Mouse (Mus musculus) layer of hippocampus, postnatal 36 days (tissue): ENCODE measurements around the gene Pm20d1. TPM values are rescaled to one million over a fixed set of nuclear protein-coding genes. Genes with fewer than 3 reads are reported as not detected.

ENCODE experiments used
- DNase-seq, 2 experiments: peaks; one replicate each; pipeline ENCODE4 v3.0.0; 2022
- total RNA-seq, 2 experiments: library from RNA; stranded (reverse); gene quantifications; 2 replicates each; pipeline ENCODE4 v1.2.3; 2021

Pm20d1 gene
- total RNA-seq, 2 experiments from 2014 or later: 1.8 to 2.2 TPM

GRCm38 (mm10) chr1:131829279-131829678, 32.1 kb downstream of the Pm20d1 start:
- DNase-seq: no peak

DNA sequence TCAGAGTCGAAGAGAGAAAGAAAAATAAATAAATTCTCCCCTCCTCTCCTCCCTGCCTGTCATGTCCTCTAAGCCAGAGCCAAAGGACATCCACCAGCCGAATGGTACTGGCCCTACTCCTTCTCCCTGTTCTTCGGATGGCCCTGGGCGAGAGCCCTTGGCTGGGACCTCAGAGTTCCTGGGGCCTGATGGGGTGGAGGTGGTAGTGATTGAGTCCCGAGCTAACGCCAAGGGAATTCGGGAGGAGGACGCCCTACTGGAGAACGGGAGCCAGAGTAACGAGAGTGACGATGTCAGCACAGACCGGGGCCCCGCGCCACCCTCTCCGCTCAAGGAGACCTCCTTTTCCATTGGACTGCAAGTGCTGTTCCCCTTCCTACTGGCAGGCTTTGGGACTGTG, 33.4 kb downstream of the Pm20d1 start:
- no peak for DNase-seq

DNA sequence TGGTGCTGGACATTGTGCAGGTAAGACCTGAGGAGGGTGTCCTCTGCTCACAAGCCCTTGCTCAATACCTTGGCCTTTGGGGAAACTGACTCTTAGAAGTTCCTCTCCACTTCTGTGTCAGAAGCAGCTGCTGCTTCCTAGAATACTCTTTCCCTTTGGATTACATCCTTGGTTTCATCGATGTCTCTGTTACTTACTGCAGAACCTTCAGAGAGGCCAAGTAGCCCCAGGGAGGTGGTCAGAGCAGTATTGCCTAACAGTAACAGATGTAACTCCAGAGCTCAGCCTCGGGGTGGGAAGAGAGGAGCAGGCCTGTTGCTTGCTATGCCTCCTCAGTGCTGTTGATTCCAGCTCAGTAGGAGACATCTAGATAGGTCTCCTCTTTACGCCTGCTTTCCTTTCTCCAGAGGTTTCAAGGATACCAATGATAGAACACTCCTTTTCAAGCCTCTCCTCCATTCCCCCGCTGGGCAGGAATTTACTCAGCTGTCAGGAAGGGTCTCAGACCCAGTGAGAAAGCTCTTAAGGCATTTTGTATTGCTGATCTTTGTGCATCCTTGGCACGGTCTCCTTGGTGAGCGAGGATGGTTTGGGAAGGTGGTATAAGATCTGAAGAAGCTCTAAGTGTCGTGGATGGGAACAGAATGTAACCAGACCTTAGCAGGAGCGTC, 33.9 kb downstream of the Pm20d1 start:
- no peak for DNase-seq

- no peak for DNase-seq
These were observed 39.9 kb downstream of the Pm20d1 start for GRCm38 (mm10) chr1:131837035-131837434.

DNA sequence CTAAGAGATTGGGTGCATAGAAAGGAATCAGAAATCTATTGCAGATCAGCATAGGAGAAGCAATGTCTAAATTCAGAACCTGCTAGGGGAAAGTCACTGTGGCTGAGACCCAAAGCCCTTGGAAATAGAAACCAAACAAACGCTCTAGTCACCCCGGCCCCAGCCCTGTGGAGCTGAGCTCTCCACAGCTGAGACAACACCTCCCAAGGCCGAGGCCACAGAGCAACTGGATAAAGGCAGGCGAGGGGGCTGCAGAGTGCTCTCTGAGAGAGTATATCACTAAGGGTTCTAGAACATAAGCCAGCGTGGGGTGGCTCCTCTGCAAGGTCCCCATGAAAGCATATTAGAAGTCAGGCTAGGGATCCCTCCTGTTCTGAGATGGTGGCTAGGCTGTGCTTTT, 41.4 kb downstream of the Pm20d1 start:
- DNase-seq: no peak

GRCm38 (mm10) chr1:131839279-131839678, 42.1 kb downstream of the Pm20d1 start:
- DNase-seq: no peak

GRCm38 (mm10) chr1:131842221-131842620, 45.0 kb downstream of the Pm20d1 start:
- no peak for DNase-seq

DNA sequence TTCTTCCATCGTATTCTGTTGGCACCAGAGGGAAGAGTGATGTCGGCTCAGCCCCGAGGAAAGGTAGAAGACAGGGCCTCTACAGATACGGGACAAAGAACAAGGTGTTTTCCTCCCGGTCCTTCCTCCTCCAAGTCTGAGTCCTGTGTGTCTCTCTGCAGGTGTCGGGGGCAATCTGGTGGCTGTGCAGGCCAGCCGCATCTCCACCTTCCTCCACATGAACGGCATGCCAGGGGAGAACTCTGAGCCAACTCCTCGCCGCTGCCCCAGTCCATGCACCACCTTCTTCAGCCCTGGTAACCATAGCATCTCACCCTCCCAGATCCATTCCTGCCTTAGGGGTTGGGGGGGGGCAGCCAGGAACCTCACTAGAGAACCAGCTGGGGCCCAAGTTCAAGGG, 46.6 kb downstream of the Pm20d1 start:
- DNase-seq: no peak

DNA sequence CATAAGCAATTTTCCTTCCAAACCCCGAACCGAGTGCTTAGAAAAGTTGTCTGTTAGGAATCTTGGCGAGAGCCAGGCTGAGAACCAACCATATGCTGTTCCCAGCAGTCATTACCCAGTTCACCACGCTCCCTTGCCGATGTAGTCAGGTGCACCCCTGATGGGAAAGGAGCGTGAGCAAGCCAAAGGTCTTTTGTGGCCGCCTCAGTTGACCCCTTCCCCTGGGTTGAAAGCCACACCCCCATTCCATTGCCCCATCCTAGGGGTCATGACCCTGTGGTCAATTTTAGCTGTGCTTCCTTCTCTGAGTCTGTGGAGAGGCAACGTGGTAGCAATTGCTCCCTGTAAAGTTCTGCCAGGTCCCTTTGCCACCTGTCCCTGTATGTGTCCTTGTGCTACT, 47.7 kb downstream of the Pm20d1 start:
- DNase-seq: no peak

GRCm38 (mm10) chr1:131846255-131846654, 49.1 kb downstream of the Pm20d1 start:
- peak; percentile 63 to 70 for DNase-seq

- no peak for DNase-seq
These were observed 64.6 kb downstream of the Pm20d1 start for GRCm38 (mm10) chr1:131861811-131862210.

GRCm38 (mm10) chr1:131865596-131865995, 68.4 kb downstream of the Pm20d1 start:
- no peak for DNase-seq

GRCm38 (mm10) chr1:131866304-131866999, 69.3 kb downstream of the Pm20d1 start:
- DNase-seq: no peak

- peak; percentile 87 to 89 for DNase-seq
These were observed 70.1 kb downstream of the Pm20d1 start, which contains the start of gene Rab29 for GRCm38 (mm10) chr1:131867093-131867945. TSS of gene Rab29 (plus strand) at chr1:131867224.

GRCm38 (mm10) chr1:131867946-131868290, 70.7 kb downstream of the Pm20d1 start:
- DNase-seq: no peak

DNA sequence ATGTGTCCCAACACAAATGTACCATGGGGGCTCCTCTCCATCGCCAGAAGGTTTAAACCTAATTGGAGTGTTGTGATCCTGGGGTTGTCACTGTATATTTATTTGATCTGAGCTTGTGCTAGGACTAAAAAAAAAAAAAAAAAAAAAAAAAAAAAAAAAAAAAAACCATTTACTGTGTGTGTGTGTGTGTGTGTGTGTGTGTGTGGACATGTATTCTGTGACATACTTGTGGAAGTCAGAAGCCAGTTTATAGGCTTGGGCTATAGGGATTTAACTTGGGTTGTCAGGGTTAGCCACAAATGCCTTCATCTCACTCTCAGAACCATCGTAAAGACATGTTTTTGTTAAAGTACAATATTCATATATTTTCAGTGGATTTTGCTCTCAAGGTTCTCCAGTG, 72.4 kb downstream of the Pm20d1 start:
- DNase-seq: no peak

Other genes starting within 250 kb of the Pm20d1 start
- under 1 TPM; 0.62 to 0.86 TPM for gene Avpr1b, start 198.1 kb upstream of the Pm20d1 start, total RNA-seq
- not detected for gene Ctse, start 159.1 kb upstream of the Pm20d1 start, total RNA-seq
- 1 to 10 TPM; 2.5 to 2.7 TPM for gene Rab7b, start 108.7 kb upstream of the Pm20d1 start, total RNA-seq
- gene Slc26a9, start 53.4 kb upstream of the Pm20d1 start, total RNA-seq: under 1 TPM; 0.12 to 0.15 TPM
- gene Slc41a1, start 30.1 kb downstream of the Pm20d1 start, total RNA-seq: 10 to 100 TPM; 55.5 to 64.4 TPM
- 10 to 100 TPM in 1 of 2 experiments, 1 to 10 TPM in 1; 9.9 to 10.7 TPM for gene Rab29, start 69.8 kb downstream of the Pm20d1 start, total RNA-seq
- 100 to 1,000 TPM; 150 to 156 TPM for gene Nucks1, start 113.2 kb downstream of the Pm20d1 start, total RNA-seq
- gene Slc45a3, start 165.6 kb downstream of the Pm20d1 start, total RNA-seq: 1 to 10 TPM in 1 of 2 experiments, under 1 TPM in 1; 0.77 to 1.4 TPM
- 10 to 100 TPM; 50.5 to 61.7 TPM for gene Elk4, start 210.2 kb downstream of the Pm20d1 start, total RNA-seq